Mouse (Mus musculus): ENCODE measurements around the gene Smap2. TPM values are rescaled to one million over a fixed set of nuclear protein-coding genes. Genes with fewer than 3 reads are reported as not detected.

The Smap2 gene
- polyA plus RNA-seq, 1 experiment from 2014 or later: 40.1 TPM

DNA sequence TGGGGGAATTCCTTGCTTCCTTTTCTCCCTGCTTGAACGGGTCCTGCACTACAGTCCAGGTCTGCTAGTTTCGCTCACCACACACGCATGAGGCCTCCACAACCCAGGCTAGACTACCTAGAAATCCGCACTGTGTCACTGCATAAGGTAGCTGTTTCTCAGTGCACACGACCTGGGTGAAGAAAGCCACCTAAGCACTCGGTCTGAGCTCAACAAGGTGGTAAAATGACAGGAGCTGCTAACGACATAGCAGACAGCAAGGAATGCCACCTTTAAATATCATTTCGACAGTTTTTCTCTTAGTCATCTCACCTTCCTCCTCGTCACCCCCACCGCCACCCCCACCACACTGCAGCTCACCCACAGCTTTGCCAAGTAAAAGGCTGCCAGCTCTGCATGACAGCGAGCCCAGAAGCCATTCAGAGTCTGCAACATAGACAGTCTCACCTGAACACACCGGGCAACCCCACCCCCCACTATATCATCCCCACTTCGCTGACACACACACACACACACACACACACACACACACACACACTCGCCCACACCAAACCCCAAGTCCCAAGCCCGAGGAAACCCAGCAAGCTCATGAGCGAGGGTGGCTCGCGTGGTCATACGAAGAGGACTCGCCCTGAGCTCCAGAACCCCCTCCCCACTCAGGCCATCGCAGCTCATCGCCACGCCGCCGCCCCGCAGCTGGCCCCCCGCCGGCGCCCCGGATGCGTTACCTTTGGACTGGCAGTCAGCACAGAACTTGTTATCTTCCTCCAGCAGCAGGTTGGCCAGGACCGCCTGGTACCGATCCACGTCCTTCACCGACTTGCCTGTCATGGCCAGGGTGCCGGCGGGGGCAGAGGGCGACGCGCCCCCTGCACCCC, 787 bp downstream of the Smap2 start:
- Histone ChIP-seq H3K4me1 (peaks cover 22% of the 10 kb centered on the region), H3K9me3 (no peaks in the 10 kb centered on the region), H3K27me3 (no peaks in the 10 kb centered on the region), H3K4me2 (replicated peaks) (peak overlapping the region; percentile 66), H3K4me3 (peak overlapping the region; percentile 95), H3K27ac (replicated peaks) (peak overlapping the region; percentile 84), H3K9ac (replicated peaks) (peak overlapping the region; percentile 85), H3K36me3 (no peaks in the 10 kb centered on the region)
- peak; percentile 33 for ATAC-seq (replicated peaks)
- 6% methylated on average over 40 of the region's 40 CpGs for WGBS

DNA sequence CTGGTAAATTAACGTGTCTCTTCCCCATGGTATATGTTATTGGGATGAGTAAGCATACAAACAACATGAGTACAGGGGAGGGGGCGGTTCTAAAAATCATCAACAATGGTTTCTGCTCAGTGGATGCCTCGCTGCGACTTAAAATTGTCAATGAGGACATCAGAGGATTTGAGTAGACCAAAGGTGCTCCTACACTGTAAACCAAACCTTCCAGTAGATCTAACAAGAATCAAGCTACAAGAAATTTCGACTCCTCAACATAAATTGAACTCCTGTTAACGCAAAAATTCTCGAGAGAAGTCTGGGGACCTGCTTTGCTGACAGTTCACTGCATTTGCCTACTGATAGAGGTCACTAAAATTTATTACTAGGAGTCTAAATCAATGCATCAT, 1.8 kb downstream of the Smap2 start:
- no peak for ATAC-seq (replicated peaks)
- Histone ChIP-seq H3K4me1 (peaks cover 22% of the 10 kb centered on the region), H3K9ac (replicated peaks) (peak overlapping the region; percentile 85; the same call in 1 of the 2 replicates), H3K27ac (replicated peaks) (no peak overlapping the region), H3K36me3 (no peaks in the 10 kb centered on the region), H3K4me3 (peak overlapping the region; percentile 95), H3K27me3 (no peaks in the 10 kb centered on the region), H3K9me3 (no peaks in the 10 kb centered on the region), H3K4me2 (replicated peaks) (peak overlapping the region; percentile 66)
- WGBS: 83% methylated on average over 7 of the region's 7 CpGs

DNA sequence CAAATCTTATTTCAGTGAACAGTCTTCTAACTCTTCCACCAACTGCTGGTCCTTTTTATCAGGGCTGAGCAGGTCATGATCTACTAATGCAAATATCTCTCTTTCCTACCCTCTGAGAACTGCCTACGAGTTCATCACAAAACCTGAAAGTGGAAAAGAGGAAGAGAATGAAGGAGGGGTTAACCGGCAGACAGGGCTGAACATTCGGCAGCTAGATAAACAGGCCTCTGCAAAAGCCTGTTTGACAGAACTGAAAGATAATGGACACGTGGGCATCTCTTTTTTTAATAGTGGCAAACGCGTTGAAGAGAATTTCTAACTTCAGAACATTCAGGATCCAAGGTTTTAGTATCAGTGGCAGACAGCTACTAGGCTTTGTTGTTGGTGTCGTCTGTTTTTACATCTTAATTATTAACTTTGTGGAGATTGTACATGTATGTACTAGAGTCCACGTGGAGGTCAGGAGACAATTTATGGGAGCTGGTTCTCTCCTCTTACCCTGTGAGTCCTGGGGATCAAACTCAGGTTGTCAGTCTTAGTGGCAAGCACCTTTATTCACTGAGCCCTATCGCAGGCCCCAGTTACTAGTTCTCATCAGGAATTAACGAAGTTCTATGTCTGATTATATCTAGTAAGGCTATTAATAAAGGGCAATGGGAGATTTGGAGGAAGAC, 2.3 kb downstream of the Smap2 start:
- no peaks in the 10 kb centered on the region for H3K36me3 ChIP-seq
- H3K9ac ChIP-seq (replicated peaks): no peak overlapping the region
- peaks cover 23% of the 10 kb centered on the region for H3K4me1 ChIP-seq
- no peak overlapping the region for H3K27ac ChIP-seq (replicated peaks)
- WGBS: 88% methylated on average over 10 of the region's 10 CpGs
- H3K27me3 ChIP-seq: no peaks in the 10 kb centered on the region
- H3K4me3 ChIP-seq: no peak overlapping the region
- ATAC-seq (replicated peaks): no peak
- peak overlapping the region; percentile 66; the same call in 1 of the 2 replicates for H3K4me2 ChIP-seq (replicated peaks)
- H3K9me3 ChIP-seq: no peaks in the 10 kb centered on the region

DNA sequence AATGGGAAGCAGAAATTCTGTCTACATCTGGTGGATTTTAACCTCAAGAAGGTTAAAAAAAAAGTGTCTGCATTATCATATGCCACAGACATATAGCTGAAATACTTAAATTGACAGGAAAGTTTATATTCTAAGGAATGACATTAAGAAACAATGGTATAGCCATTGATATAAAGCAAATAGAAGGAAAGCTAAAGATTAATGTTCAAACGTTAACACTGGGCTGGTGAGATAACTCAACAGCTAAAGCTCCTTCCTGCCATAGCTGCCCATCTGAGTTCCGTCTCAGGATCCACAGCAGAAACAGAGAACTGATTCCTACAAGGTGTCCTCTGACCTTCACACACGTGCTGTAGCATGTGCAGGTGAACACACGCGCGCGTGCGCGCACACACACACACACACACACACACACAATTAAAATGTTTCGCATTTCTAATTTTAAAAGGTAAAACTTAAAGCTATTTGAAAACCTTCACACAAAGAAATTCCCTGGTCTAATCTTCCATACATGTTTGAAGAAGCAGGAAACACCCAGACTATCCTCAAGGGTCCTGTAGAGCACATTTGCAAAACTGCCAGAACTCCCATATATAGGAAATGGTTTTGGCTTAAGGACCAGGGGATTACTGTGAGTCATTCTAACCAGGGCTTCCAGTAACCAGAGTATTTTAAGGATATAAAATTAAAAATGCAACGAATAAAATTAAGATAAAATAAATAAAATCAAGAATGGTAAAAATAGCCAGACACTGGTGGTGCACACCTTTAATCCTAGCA, 6.1 kb downstream of the Smap2 start:
- H3K36me3 ChIP-seq: no peaks in the 10 kb centered on the region
- H3K4me2 ChIP-seq (replicated peaks): no peak overlapping the region
- 87% methylated on average over 11 of the region's 11 CpGs for WGBS
- H3K27me3 ChIP-seq: no peaks in the 10 kb centered on the region
- no peak overlapping the region for H3K9ac ChIP-seq (replicated peaks)
- ATAC-seq (replicated peaks): no peak
- no peak overlapping the region for H3K4me3 ChIP-seq
- H3K9me3 ChIP-seq: no peaks in the 10 kb centered on the region
- no peak overlapping the region for H3K27ac ChIP-seq (replicated peaks)
- H3K4me1 ChIP-seq: peaks cover 26% of the 10 kb centered on the region

DNA sequence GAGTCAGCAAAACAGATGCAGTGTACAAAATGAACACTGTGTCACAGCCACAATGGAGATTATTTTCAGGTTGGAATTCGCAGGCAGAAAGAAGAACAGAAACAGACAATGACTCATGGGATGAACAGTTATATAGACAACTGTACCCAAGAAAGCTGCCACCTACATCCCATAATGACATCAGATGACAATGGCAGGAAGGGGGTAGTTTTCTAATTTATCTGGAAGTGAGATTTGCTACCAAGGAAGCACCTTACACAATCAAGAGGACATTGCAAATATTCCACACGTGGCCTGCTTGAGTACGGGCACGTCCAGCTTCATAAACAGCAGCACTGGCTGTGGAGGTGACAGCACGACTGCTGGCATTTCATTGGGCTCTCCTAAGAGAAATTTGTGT, 7.9 kb downstream of the Smap2 start:
- no peak for ATAC-seq (replicated peaks)
- peaks cover 22% of the 10 kb centered on the region for H3K4me1 ChIP-seq

DNA sequence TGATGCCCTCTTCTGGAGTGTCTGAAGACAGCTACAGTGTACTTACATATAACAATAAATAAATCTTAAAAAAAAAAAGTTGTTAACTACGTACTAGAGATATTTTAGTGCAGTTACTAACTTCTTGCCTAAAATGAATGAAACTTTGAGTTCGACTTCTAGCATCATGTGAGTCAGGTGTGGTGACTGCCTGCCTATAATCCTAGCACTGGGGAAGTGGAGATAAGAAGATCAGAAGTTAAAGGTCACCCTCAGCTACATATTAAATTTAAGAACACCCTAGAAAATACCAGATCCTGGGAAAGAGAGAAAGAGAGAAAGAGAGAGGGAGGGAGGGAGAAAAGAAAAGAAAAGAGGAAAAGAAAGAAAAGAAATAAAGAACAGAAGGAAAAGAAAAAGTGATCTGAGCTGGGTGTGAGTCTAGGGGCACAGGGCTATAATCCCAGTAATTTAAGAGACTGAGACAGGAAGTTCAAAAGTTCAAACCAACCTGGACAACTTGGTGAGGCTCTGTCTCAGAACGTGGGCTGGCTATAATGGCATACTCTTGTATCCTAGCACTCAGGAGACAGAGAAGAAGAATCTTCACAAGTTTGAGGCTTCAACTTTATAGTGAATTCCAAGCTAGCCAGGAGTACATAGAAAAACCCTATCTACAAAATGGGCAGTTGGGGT, 8.8 kb downstream of the Smap2 start:
- Histone ChIP-seq H3K36me3 (no peaks in the 10 kb centered on the region), H3K4me1 (peaks cover 30% of the 10 kb centered on the region), H3K9me3 (no peaks in the 10 kb centered on the region), H3K4me2 (replicated peaks) (no peak overlapping the region), H3K4me3 (no peak overlapping the region), H3K9ac (replicated peaks) (no peak overlapping the region), H3K27me3 (no peaks in the 10 kb centered on the region), H3K27ac (replicated peaks) (no peak overlapping the region)
- ATAC-seq (replicated peaks): no peak
- 81% methylated on average over 3 of the region's 3 CpGs for WGBS

More for the DNA sequence above, 7.9 kb downstream of the Smap2 start:
- 83% methylated on average over 5 of the region's 5 CpGs for WGBS
- Histone ChIP-seq H3K27me3 (no peaks in the 10 kb centered on the region), H3K4me3 (no peak overlapping the region), H3K4me2 (replicated peaks) (no peak overlapping the region), H3K9me3 (no peaks in the 10 kb centered on the region), H3K9ac (replicated peaks) (no peak overlapping the region), H3K27ac (replicated peaks) (0 out of 2 replicates have a peak overlapping the region, but pooled peaks have one; percentile 14), H3K36me3 (no peaks in the 10 kb centered on the region)

DNA sequence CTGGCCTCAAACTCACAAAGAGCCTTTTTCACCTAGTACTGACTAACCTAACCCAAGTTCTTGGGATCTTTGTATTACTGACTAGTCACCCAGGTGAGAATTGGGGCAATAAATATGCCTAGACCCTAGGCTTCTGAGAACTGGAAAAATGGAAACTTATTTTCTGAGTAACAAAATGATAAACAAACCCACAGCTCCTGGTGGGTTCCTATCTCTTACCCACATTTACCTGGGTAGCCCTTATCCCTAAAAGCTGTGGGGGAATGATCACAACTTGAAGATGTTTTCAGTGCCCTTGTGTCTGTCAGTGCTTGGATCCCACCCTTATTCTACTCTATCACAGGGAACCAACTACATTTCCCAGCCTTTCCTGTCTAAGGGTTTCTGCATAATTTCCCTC, 10.0 kb downstream of the Smap2 start:
- no peak overlapping the region for H3K4me2 ChIP-seq (replicated peaks)
- H3K4me3 ChIP-seq: no peak overlapping the region
- H3K4me1 ChIP-seq: peaks cover 42% of the 10 kb centered on the region
- no peaks in the 10 kb centered on the region for H3K36me3 ChIP-seq
- H3K27me3 ChIP-seq: no peaks in the 10 kb centered on the region
- H3K9me3 ChIP-seq: no peaks in the 10 kb centered on the region
- ATAC-seq (replicated peaks): no peak
- H3K9ac ChIP-seq (replicated peaks): no peak overlapping the region
- H3K27ac ChIP-seq (replicated peaks): no peak overlapping the region

DNA sequence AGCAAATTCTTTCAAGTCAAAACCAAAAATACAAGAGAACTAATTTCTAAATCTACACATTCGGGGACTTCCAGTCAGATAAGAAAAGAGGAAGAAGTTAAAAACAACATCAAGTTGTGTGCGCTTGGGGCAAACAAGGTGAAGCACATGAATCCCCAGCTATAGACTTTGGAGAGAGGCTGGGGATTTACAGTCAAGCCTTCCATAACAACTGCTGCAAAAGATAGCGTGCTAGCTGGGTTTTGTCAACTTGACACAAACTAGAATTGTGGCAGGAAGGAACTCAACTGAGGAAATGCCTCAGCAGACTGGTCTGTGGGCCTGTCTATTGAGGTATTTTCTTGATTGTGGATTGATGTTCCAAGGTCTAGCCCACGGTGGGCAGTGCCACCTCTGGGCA, 12.4 kb downstream of the Smap2 start:
- Histone ChIP-seq H3K4me3 (no peak overlapping the region), H3K27ac (replicated peaks) (peak overlapping the region; percentile 93), H3K27me3 (no peaks in the 10 kb centered on the region), H3K9me3 (no peaks in the 10 kb centered on the region), H3K36me3 (no peaks in the 10 kb centered on the region), H3K4me2 (replicated peaks) (no peak overlapping the region), H3K9ac (replicated peaks) (no peak overlapping the region), H3K4me1 (peaks cover 46% of the 10 kb centered on the region)
- ATAC-seq (replicated peaks): no peak
- WGBS: 86% methylated on average over 4 of the region's 4 CpGs

DNA sequence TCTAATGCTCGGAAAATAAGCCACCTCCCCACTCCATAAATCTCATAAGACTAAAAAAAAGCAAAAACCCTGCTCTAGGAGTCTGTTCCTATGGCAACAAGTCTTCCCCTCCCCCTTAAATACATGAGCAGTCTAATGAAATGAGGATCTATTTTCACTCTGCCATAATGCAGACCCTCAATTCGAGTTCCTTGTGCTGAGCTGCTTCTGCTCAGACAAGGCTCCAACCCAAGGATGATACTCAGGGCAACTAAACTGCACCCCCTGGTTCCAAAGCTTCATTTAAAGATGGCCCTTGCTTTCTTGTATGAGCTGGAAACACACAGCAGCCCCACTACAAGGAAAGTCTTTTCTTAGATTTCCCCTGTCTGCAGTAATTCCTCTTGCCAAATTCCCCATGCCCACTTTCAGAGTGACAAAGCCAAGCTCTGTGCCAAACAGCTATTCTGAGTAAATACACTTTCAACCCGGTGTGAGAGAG, 13.4 kb downstream of the Smap2 start:
- 3% methylated on average over 3 of the region's 3 CpGs for WGBS
- Histone ChIP-seq H3K36me3 (no peaks in the 10 kb centered on the region), H3K9ac (replicated peaks) (no peak overlapping the region), H3K9me3 (no peaks in the 10 kb centered on the region), H3K4me2 (replicated peaks) (peak overlapping the region; percentile 10), H3K27me3 (no peaks in the 10 kb centered on the region), H3K4me3 (no peak overlapping the region), H3K4me1 (peaks cover 38% of the 10 kb centered on the region), H3K27ac (replicated peaks) (peak overlapping the region; percentile 93)
- ATAC-seq (replicated peaks): peak; percentile 84

DNA sequence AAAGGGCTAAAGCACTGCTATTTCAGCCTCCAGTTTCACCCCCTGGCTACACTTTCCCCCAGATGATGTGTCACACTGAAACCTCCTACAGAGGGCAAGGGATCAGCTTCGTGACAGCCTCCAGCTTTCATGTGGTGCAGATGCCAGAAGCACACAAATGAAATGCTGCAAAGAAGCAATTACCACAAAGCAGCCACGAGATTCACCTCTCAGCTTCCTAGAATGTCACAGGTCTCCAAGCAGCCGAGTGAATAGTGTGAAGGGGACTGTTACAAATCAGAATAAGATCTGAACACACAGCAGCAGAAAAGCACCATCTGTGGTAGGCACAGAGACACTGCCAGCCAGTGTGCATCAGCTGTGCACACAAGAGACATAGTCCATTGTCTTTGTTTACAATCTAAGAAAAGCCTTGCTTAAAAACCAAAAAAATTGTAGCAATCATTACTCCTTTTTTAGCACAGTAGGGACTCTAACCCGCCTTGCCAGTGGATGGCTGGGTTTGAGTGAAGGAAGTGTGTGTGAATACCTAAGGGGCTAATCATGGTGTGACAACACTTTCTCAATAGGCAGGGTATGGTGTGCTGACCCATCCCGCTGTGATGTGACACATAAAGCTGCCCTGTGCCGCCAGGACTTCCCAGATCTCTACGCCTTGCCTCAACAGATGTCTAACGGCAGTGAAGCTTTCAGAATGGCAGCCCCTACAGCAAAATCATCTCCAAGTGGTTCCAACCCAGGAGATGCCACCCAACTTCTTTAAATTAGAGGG, 14.5 kb downstream of the Smap2 start:
- H3K36me3 ChIP-seq: no peaks in the 10 kb centered on the region
- H3K27me3 ChIP-seq: no peaks in the 10 kb centered on the region
- peaks cover 38% of the 10 kb centered on the region for H3K4me1 ChIP-seq
- peak overlapping the region; percentile 30 for H3K4me2 ChIP-seq (replicated peaks)
- H3K9me3 ChIP-seq: no peaks in the 10 kb centered on the region
- peak overlapping the region; percentile 88 for H3K27ac ChIP-seq (replicated peaks)
- H3K4me3 ChIP-seq: 0 out of 2 replicates have a peak overlapping the region, but pooled peaks have one; percentile 1
- ATAC-seq (replicated peaks): peak; percentile 79
- no peak overlapping the region; the same call in 1 of the 2 replicates for H3K9ac ChIP-seq (replicated peaks)
- 13% methylated on average over 8 of the region's 8 CpGs for WGBS

DNA sequence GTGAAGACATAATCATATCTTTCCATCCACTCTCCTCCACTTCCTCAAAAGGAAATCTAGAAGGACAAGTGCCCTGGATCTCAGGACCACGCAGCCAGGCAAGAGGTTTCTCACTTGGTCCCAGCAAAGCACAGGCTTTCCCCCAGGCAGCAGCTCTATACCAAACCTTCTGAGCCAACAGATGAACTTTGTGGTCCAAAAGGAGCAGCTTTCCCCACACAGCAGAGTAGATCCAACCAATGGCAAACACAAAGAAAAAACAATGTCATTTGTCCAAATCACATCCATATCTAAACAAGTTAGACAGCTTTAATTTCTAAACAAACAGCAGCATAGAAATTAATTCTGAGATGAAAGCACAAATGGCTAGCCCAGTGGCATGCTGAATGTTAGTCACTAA, 15.4 kb downstream of the Smap2 start:
- Histone ChIP-seq H3K4me2 (replicated peaks) (no peak overlapping the region), H3K4me3 (no peak overlapping the region), H3K9me3 (no peaks in the 10 kb centered on the region), H3K4me1 (peaks cover 38% of the 10 kb centered on the region), H3K27ac (replicated peaks) (peak overlapping the region; percentile 88), H3K36me3 (no peaks in the 10 kb centered on the region), H3K27me3 (no peaks in the 10 kb centered on the region), H3K9ac (replicated peaks) (no peak overlapping the region; the same call in 1 of the 2 replicates)
- 94% methylated on average over 1 of the region's 1 CpGs for WGBS
- ATAC-seq (replicated peaks): no peak

Measured in forebrain, embryonic 15.5 days (tissue).